Mouse (Mus musculus) thymus, adult 2 months (tissue): Measurements from ENCODE around the gene Msl3. TPM values are rescaled to one million over a fixed set of nuclear protein-coding genes. Genes with fewer than 3 reads are reported as not detected.
"Not testable (repeated sequence)": the region's sequence is repeated elsewhere in the genome, so short reads cannot be mapped to it uniquely, and the experiment has no call there.

Experiments used
- DNase-seq: peaks from one replicate; pipeline ENCODE4 v3.0.0; 2021
- H3K27ac ChIP-seq: fragments of 200-500 bp; 2 replicates; pipeline ENCODE4 v1.5.1; 2012; ENCODE audit warnings: low read length, control low read depth; ENCODE audit not compliant: control insufficient read depth, insufficient read depth
- H3K27me3 ChIP-seq: fragments of 200-500 bp; 2 replicates; pipeline ENCODE4 v1.6.1; 2012; ENCODE audit warnings: mild to moderate bottlenecking, low read length, moderate library complexity, mixed read lengths; ENCODE audit not compliant: control insufficient read depth, insufficient read depth
- H3K36me3 ChIP-seq: fragments of 200-500 bp; 2 replicates; pipeline ENCODE4 v1.6.1; 2012; ENCODE audit warnings: mild to moderate bottlenecking, low read length, moderate library complexity; ENCODE audit not compliant: control insufficient read depth, insufficient read depth
- H3K4me1 ChIP-seq: fragments of 200-500 bp; replicated peaks from 2 replicates; pipeline ENCODE4 v1.6.1; 2012; ENCODE audit warnings: low read length; ENCODE audit not compliant: control insufficient read depth, insufficient read depth
- H3K4me3 ChIP-seq: fragments of 200-500 bp; 2 replicates; pipeline ENCODE4 v1.5.1; 2012; ENCODE audit warnings: mild to moderate bottlenecking, low read length, control low read depth, moderate library complexity; ENCODE audit not compliant: control insufficient read depth, insufficient read depth
- CTCF ChIP-seq: fragments of 200-500 bp; IDR thresholded peaks from 2 replicates; pipeline ENCODE4 v1.5.1; 2012; ENCODE audit warnings: mild to moderate bottlenecking, control low read depth, low read length, moderate library complexity, borderline replicate concordance; ENCODE audit not compliant: control insufficient read depth, poor library complexity, insufficient read depth; ENCODE audit errors: extremely low read depth
- POLR2A ChIP-seq: fragments of 200-500 bp; IDR thresholded peaks from 2 replicates; pipeline ENCODE4 v1.6.1; 2012; ENCODE audit warnings: mild to moderate bottlenecking, low read length, control low read depth, moderate library complexity; ENCODE audit not compliant: control insufficient read depth, poor library complexity, insufficient read depth; ENCODE audit errors: extremely low read depth
- WGBS: fragments of 180-500 bp; shearing (Covaris S2); methylation state at CpG from one replicate; pipeline ENCODE4 v1.1.7; 2018; 5-methylcytosine and 5-hydroxymethylcytosine counted together
- polyA plus RNA-seq: library from polyadenylated mRNA; depleted of rRNA; stranded (reverse); fragments of >200 nt; gene quantifications from 2 replicates; pipeline ENCODE4 v1.2.3, GENCODE M21; 2012

Gene Msl3
- polyA plus RNA-seq, 1 experiment, result 21.1 TPM

DNA sequence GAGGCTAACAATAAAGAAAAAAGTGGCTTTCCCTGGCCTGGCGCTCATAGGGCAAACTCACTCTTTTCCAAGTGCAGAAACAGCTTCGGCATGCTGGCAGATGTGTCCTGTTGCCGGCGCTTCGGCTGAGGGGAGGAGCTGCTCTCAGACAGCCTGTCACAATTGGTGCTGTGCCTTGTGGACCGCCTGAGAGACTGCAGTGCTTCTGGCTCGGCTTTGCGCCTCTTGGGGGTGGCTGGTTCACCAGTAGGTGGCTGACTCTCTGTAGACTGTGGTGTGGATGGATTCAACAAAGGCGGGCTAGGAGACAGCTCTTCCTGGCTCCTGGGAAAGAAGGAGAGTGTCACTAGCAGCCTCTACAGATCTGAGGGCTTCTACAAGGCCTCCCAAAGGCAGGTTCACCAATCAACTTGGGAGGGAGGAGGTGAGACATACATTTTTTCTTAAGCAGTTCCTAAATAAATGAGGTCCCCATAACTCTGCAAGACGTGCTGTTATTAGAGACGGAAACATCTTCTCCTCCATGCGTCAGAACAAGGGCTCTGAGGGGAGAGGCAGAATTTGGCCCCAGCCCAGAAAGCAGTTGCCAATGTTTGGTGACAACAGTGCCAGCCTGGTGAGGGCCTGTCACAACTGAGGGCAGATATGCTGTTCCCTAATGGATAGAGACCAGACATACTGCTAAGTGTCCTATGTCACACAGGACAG is 9.6 kb downstream of the Msl3 start:
- Histone ChIP-seq H3K4me3 (no peak overlapping the region), H3K36me3 (peaks cover 12% of the 10 kb centered on the region; the same call in 1 of the 2 replicates), H3K27me3 (no peaks in the 10 kb centered on the region), H3K4me1 (no peaks in the 10 kb centered on the region), H3K27ac (no peak overlapping the region)
- 94% methylated on average over 12 of the region's 12 CpGs for WGBS
- TF ChIP-seq POLR2A (no peak), CTCF (no peak)
- no peak for DNase-seq

DNA sequence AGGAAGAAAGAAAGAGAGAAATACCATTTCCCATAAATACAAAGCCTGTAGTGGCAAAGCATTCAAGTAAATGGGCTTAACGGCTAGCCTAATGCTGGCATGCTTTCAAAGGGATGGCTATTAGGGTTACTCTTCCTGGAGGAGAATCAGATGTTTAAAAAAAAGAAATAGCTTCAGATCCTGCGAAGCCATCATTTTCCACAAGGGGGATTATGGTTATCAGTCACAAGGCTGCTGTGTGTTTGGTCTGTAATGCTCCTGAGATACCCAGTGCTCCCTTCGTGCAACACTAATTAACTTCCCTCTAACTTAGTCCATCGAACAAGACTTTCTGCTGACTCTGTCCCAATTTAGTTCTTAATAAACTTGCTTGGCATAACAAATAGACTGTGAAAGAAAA is 13.5 kb downstream of the Msl3 start:
- TF ChIP-seq CTCF, result no peak
- TF ChIP-seq POLR2A, result no peak
- 86% methylated on average over 4 of the region's 4 CpGs for WGBS
- DNase-seq, result no peak
- Histone ChIP-seq H3K4me1 (no peaks in the 10 kb centered on the region), H3K36me3 (peaks cover 6% of the 10 kb centered on the region; the same call in 1 of the 2 replicates), H3K27ac (no peak overlapping the region), H3K4me3 (no peak overlapping the region), H3K27me3 (no peaks in the 10 kb centered on the region)

DNA sequence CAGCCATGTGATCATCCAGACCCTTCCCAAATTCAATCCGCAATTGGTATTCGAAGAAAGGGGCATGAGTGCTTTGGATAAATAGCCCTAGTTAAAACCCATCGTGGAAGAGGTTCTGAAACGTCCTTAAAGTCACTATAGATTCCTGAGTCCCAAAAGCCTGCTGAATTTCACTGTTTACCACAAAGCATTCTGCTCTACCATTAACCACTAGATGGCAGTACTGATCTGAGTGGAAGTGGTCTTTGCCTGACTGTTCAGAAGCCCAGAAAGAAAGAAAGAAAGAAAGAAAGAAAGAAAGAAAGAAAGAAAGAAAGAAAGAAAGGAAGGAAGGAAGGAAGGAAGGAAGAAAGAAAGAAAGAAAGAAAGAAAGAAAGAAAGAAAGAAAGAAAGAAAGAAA is 13.9 kb downstream of the Msl3 start:
- H3K27me3 ChIP-seq, DNase-seq, H3K27ac ChIP-seq, H3K36me3 ChIP-seq, H3K4me3 ChIP-seq, H3K4me1 ChIP-seq: not testable (repeated sequence)
- 69% methylated on average over 4 of the region's 4 CpGs for WGBS

DNA sequence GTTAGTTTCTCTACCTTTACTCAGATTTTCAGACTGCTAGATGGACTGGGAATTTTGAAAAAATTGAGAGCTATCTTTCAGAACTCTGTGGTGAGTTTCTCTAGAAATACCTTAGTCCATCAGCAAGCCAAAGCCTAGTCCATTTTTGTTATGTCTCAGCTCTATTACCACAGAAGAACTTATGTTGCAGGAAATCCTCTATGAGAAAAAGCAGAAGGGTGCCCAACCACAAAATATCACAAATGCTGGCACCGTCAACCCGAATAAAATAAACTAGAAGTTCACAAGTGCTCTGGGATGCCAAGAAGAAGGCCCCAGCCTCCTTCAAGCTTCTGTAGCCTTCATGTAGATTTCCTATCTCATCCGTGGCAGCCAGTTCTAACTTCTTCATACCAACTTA is 14.4 kb downstream of the Msl3 start:
- Histone ChIP-seq H3K27me3 (no peaks in the 10 kb centered on the region), H3K27ac (no peak overlapping the region), H3K4me3 (no peak overlapping the region), H3K4me1 (no peaks in the 10 kb centered on the region), H3K36me3 (peaks cover 10% of the 10 kb centered on the region; the same call in 1 of the 2 replicates)
- 56% methylated on average over 3 of the region's 3 CpGs for WGBS
- no peak for TF ChIP-seq POLR2A
- no peak for TF ChIP-seq CTCF
- no peak for DNase-seq

DNA sequence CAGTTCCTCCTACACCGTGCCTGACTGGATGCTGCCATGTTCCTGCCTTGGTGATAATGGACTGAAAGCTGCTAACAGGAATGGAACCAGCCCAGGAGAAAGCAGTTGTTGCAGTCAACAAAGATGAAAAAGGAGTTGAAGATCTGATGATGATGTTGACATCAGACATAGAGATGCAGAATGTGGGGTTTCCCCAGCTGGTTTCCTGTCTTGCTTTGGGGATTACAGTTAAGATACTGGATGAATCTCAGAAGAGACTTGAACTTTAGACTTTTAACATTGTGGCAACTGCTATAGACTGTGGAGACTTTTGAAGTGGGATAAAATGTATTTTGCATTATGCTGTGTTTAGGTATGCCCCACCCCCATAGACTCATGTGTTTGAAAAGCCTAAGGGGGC is 15.9 kb downstream of the Msl3 start:
- TF ChIP-seq POLR2A (no peak), CTCF (no peak)
- Histone ChIP-seq H3K36me3 (peaks cover 12% of the 10 kb centered on the region; the same call in 1 of the 2 replicates), H3K27me3 (no peaks in the 10 kb centered on the region), H3K4me1 (no peaks in the 10 kb centered on the region), H3K27ac (no peak overlapping the region), H3K4me3 (no peak overlapping the region)
- DNase-seq, result no peak
- 95% methylated on average over 1 of the region's 1 CpGs for WGBS

DNA sequence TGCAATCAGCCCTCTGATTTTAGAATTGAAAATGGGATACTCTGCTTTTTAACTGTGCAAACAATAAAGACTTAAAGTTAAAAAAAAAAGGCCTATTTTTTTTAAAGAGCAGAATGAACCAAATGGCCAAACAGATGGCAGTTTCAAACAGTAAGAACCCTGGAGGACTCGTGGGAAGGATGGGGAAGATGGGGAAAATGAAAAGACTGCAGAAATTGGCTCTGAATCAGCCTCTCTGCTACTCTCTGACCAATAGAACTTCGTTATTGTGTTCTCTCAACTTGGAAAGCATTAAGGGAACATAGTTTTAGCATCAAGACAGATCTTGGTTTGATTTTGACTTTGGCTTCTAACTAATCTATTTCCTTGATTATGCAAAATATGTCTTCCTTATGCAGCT is 24.4 kb downstream of the Msl3 start:
- TF ChIP-seq POLR2A (no peak), CTCF (no peak)
- DNase-seq, result no peak
- Histone ChIP-seq H3K27me3 (no peaks in the 10 kb centered on the region), H3K4me3 (no peak overlapping the region), H3K36me3 (peaks cover 10% of the 10 kb centered on the region; the same call in 1 of the 2 replicates), H3K27ac (no peak overlapping the region), H3K4me1 (no peaks in the 10 kb centered on the region)
- WGBS, result 94% methylated on average over 2 of the region's 2 CpGs

DNA sequence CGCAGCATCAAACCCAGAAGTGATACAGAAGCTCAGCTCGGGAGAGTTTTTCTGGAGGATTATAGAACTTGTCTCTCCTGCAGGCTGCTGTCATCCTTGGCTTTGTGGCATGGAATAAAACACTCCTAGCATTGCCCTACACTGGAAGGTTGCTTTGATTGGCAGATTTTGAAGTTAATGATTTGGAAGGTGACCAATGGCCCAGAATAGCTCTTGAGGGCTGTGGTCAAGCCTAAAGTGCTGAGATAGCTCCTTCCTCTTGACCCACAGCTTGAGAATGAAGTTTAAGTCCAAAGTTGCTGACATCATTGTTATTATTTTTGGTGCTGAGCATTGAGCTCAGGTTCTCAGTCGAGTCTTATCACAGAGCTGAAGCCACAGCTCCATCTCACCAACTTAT is 26.0 kb downstream of the Msl3 start:
- Histone ChIP-seq H3K27me3 (no peaks in the 10 kb centered on the region), H3K4me1 (no peaks in the 10 kb centered on the region), H3K27ac (no peak overlapping the region), H3K4me3 (no peak overlapping the region), H3K36me3 (peaks cover 7% of the 10 kb centered on the region; the same call in 1 of the 2 replicates)
- WGBS, result 65% methylated on average over 3 of the region's 3 CpGs
- no peak for TF ChIP-seq POLR2A
- no peak for TF ChIP-seq CTCF
- DNase-seq, result no peak
